Mouse (Mus musculus): ENCODE data around the gene Tmem150c.

DNA sequence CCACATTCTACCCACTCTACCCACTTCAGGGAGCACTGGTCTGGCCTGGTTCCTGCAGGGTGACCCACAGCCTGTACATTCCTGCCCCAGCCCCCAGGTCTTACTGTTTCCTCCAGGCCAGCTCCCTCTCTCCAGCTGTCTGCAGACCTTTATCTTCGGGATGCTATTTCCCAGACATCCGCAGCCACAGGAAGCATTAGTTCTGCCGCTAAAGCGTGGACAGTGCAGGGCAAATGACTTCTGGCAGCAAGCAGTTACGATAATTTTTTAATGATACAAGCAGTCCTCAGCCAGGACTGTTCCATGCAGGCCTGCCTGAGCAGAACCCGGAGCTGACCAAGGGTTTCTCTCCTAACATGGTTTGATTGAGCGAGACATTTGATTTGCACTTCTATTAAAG is 49.5 kb upstream of the Tmem150c start:
- TF ChIP-seq CTCF (IDR thresholded peaks at IDR 0.05; ENCODE audit: low read depth, low read length): no peak
- TF ChIP-seq POLR2A (IDR thresholded peaks at IDR 0.05; ENCODE audit: extremely low read depth, insufficient read depth, low read length): no peak
